Mouse (Mus musculus) adrenal gland, postnatal 4 days (tissue): ENCODE data around the gene Acaca. TPM values are rescaled to one million over a fixed set of nuclear protein-coding genes. Genes with fewer than 3 reads are reported as not detected.

Source experiments
- total RNA-seq, 2 experiments: library from RNA; stranded (reverse); gene quantifications; 2 replicates each; pipeline ENCODE4 v1.2.3; 2021

Gene Acaca
- total RNA-seq, 2 experiments from 2014 or later, result 59.1 to 63.5 TPM

Other genes starting within 250 kb of the Acaca start
- 10 to 100 TPM; 23.9 to 26.3 TPM for gene Ddx52, start 187.6 kb upstream of the Acaca start, total RNA-seq
- 10 to 100 TPM; 40.6 to 46.0 TPM for gene Synrg, start 165.2 kb upstream of the Acaca start, total RNA-seq
- gene Dusp14, start 60.4 kb upstream of the Acaca start, total RNA-seq, result 1 to 10 TPM; 4.5 to 6.3 TPM
- 10 to 100 TPM; 24.3 to 26.1 TPM for gene Tada2a, start 72 bp upstream of the Acaca start, total RNA-seq
- gene Gm11437, start 37.8 kb downstream of the Acaca start, total RNA-seq, result not detected